Mouse (Mus musculus) urinary bladder, adult 18-20 months (tissue): Measurements from ENCODE around the gene Bhlhe23.
A peak's percentile ranks its signal among the peaks of the same experiment; 100 is the strongest.

Experiments
- DNase-seq, 2 experiments: peaks; one replicate each; pipeline ENCODE4 v3.0.0; 2022; ENCODE audit warnings: low spot score in 2 of 2, mixed read lengths in 2 of 2

The Bhlhe23 gene

DNA sequence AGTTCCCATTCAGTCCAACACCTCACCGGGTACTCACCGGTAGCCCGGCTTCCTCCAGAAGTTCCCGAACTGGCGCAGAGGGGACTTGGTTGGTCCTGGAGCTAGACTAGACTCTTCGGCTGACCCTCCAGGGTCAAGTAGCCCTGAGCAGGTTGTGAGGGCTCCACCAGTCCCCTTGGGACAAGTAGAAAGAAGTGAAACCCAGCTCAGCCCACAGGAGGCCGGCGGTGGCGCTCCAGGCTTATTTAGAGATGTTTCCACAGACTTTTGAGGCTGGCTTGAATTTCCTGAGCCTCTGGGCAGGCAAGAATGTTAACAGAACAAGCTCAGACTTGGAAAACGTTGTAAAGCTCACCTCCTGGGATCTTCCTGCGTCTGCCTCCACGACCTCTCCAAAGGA lies 1.5 kb downstream of the Bhlhe23 start:
- DNase-seq: no peak

- DNase-seq: no peak
These were observed 11.0 kb downstream of the Bhlhe23 start for GRCm38 (mm10) chr2:180765713-180766112.

- DNase-seq: no peak
These were observed 11.7 kb downstream of the Bhlhe23 start for GRCm38 (mm10) chr2:180764986-180765385.

DNA sequence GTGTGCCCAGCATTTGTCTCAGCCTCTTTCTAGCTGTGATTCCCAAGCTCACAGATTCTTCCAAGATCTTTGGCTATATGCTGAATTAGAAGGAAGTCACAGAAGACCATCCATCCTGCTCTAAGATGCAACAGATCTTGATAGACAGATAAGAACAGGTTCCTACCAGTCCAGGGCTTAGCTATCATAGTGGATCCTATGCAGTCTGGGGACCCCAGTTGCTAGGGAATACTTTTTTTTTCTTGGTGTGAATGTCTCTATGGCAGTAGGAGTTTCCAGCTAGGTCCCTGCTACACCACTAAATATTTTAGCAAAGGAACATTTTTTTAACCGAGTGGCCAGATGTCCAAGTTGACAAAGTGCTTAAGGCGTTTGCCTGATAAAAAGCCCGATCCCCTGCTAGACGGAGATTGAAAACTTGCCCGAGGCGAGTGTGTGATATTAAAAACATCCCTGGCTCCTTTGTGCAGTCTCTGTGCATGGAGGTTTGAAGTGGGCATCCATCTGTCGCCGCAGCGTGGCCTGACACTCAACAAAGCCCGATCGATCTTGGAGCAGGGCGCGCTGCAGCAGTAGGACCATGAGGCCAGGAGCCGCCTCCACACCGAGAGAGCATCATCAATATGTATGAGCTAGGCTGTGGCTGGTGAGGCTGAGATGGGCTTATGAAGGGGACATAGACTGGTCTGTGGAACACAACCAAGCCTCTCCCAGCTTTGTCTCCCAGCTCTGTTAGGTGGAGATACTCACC lies 18.0 kb downstream of the Bhlhe23 start:
- no peak for DNase-seq

- no peak for DNase-seq
These were observed 19.9 kb downstream of the Bhlhe23 start for GRCm38 (mm10) chr2:180756786-180757185.

GRCm38 (mm10) chr2:180755896-180756295 lies 20.8 kb downstream of the Bhlhe23 start:
- DNase-seq: peak in 1 of 2 experiments; percentile 43

DNA sequence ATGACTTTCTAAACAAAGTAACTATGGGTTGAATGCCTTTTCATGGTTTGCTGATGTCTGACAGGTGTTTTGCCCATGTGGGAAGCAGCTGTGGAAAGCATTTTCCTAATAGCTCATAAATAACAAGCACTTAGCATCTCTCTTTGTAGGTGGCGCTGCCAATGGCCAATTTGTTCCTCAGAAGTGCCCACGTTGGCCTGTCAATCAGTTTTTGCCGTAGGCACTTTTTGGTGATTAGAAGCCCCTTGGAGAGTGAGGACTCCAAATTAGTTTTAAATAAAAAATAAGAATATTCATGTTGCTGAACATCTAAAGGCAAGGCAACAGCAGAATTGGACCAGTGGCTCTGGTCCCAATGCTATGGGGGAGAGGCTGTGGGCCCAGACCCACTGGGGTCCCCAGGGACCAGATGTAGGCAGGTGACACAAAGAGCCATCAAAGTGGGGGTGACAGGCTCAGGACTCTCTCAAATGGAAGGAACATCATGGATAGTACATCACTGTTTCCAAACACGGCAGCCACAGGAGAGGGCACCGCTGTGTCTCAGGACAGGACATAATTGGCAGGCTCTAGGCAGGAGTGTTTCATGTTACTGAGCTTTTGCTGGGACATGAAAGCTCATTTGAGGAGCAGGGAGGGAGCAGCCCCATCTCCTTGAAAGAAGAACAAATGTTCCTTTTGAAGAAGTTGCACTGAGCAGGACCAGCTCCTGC lies 21.6 kb downstream of the Bhlhe23 start:
- no peak for DNase-seq

DNA sequence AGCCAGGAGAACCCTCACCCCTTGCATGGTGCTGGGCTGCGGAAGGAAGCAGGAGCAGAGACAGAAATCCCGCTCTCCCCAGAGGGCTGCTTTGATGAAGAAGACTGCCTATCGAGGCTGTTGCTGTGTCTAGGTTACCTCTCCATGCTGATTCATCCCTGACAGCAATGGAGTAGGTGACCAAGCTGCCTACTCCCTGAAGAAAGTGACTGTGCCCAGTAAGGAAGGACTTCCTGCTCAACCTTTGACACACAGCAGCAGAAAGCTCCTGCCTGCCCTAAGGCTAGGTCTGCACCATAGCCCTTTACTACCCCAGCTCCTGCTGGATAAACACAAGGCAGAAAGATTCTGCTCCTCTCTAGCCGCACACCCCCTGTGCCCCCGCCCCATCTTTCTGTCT lies 27.8 kb downstream of the Bhlhe23 start:
- no peak for DNase-seq

GRCm38 (mm10) chr2:180746569-180747192 lies 30.0 kb downstream of the Bhlhe23 start:
- DNase-seq: no peak

DNA sequence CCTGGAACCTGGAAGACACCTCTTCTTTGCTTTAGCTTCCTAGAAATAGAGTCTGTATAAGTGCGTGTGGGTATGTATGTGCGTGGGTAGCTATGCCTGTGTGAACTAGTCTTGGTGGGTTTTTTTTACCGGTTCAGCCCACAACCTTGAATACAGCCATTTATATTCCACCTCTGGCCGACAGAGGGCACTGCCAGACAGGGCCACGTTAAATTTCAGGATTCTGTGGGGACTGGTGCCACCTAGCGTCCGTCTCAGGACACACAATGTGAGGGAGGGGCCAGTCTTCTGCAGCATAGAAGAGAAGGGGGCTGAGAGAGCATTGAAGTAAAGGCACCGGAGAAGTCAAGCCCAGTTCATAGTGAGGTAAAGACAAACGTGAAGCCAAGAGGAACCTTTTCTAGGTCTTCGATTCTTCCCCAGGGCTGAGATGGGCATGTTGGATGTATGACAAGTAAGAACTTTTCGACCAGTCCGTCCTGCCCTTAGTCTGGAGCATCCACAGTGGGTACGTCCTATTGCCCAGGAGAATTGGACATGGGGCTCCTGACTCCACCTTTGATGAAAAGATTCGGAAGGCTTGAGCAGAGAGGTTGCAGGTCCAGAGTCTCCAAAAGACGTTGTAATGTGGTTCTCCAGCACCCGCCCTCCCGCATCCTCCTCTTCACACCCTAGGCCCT lies 31.3 kb downstream of the Bhlhe23 start:
- peak; percentile 61 to 73 for DNase-seq

DNA sequence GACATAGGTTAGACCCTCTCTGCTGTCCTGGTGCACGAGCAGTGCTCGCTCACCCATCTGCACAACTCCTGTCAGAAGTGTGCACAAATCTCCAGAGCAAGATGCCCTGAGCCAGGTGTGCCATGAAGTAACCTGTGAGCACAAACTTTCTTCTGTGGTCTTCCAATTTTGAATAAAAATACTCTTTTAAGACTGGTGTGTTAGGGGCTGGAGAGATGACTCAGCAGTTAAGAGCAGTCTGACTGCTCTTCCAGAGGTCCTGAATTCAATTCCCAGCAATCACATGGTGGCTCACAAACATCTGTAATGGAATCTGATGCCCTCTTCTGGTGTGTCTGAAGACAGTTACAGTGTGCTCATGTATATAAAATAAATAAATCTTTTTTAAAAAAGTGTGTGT lies 33.4 kb downstream of the Bhlhe23 start:
- no peak for DNase-seq

- DNase-seq: no peak
These were observed 33.9 kb downstream of the Bhlhe23 start for GRCm38 (mm10) chr2:180742820-180743219.

GRCm38 (mm10) chr2:180741421-180741820 lies 35.3 kb downstream of the Bhlhe23 start:
- DNase-seq: no peak

GRCm38 (mm10) chr2:180740349-180740748 lies 36.4 kb downstream of the Bhlhe23 start:
- no peak for DNase-seq

DNA sequence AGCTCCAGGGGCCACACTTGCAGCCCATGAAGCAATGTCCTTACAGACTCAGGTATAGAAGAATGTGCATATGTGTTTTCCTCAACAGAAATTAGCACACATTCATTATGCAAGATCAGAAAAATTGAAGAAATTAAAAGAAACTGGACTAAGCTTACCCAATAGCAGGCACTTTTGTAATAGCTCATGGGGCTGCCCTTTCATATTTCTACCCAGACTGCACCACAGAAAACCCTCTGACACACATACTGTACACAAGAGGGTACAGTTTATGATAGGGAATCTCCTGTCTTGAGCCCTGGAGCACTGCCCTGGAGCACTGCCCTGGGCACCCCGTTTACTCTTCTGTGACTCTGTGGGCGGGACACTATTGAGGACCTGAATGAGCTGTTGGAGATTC lies 38.7 kb downstream of the Bhlhe23 start:
- no peak for DNase-seq

GRCm38 (mm10) chr2:180735232-180735631 lies 41.5 kb downstream of the Bhlhe23 start:
- DNase-seq: no peak

DNA sequence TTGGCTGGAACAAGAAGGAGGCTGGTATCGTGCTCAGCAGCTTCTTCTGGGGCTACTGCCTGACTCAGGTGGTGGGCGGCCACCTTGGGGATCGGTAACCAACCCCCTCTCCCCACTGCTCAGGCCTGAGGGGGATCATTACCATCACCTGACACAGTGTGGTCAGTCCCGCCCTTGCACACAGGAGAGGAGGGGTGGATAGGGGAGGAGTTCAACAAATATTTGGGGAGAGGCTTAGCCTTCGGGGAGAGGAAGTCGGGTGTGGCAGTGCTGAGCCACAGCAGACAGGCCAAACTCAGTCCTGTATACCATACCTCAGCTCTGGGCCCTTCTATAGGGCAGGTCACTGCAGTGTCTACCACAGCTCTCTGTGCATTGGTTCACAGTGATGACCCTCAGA lies 44.7 kb downstream of the Bhlhe23 start:
- peak in 1 of 2 experiments; percentile 18 for DNase-seq

DNA sequence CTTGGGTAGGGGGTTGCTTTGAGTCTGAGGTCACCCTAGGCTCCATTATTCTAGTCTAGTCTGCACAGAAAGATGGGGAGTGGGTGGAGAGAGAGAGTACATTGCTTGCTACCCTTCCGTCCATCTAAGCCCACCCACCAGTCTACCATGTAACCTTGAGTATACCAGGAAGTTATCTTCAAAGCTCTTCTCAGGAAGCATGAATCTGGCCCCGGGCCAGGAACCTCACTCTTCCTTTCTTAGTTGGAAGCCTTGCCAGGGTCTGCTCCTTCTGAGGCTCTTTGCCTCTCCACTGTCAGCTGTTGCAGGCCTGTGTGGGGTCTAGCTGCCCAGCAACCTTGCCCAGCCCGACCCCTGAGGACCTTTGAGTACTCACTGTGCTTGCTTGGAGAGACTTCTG lies 45.7 kb downstream of the Bhlhe23 start:
- no peak for DNase-seq

GRCm38 (mm10) chr2:180727613-180728021 lies 49.1 kb downstream of the Bhlhe23 start:
- DNase-seq: no peak

DNA sequence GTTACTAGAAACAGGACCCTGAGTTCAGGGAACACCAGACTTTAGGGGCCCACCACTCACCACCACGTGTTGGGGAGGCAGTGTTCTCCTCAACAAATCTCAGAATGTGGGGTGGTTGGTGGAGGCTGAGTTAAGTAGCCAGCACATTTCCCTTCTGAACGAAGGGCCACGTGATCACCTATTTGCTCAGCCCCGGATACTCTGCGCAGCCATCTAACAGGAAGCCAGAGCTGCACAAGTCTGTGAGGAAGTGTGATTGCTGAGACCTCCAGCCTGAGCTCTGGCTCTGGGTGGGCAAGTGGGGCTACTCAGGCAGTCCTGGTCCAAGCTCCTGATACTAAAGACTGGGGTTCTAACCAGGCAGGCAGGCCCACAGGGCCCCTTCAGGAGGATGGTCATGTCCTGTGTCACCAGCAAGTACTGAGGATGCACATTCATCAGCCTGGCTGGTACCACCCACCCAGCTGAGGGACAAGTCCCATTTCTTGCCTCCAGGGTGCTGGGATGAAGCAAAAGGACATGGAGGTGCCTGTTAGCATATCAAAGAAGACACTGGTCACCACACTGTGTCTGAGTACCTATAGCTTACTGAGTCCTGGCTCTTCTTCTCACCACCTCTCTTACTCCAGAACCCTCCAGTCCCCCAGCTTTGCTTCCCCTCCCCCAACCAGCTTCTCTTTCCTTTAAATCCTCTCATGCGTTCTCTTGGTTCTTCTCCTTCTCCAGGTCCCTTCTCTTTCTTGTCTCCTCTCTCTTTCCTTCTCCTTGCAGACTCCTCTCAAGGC lies 49.9 kb downstream of the Bhlhe23 start:
- DNase-seq: no peak

DNA sequence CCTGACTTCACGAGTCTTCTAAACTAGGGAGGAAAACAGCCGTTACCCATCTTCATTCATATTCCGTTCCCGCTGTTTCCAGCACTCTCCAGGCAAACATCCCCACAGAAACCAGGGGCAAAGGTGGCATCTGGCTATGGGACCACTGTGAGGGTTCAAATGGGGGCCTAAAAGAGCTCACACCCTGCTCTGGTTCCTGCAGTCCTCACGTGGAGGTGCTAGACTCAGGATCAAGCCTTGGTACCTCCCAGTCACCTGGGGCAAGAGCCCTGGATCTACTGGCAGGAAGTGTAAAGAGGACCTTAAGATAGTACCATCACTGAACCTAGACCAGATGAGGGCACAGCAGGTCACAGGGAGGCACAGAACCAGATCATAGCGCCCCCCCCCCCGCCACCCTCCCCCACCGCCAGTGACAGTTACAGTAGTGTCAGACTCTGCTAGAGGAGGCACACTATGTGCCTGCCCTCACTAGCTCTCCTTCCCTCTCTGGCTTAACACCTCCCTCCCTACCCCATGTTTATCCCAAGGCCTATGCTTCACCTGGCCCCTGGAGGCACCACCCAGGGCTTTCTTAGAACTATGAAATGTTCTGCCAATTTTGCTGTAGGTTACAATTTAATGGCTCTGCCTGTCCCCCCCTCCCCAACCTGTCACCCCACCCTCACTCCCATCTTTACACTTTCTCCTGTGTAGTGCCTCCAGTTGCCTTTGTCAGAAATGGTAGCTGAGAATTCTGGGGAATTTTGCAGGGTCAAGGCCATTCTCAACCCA lies 50.7 kb downstream of the Bhlhe23 start:
- no peak for DNase-seq
